Mouse (Mus musculus) thymus, adult 18-20 months (tissue): ENCODE measurements around the gene Vps13a.
A peak's percentile ranks its signal among the peaks of the same experiment; 100 is the strongest.
"Not testable (repeated sequence)": the region's sequence is repeated elsewhere in the genome, so short reads cannot be mapped to it uniquely, and the experiment has no call there.

Source experiments
- DNase-seq, 2 experiments: peaks; one replicate each; pipeline ENCODE4 v3.0.0; 2022; ENCODE audit warnings: mixed read lengths in 2 of 2

The Vps13a gene

DNA sequence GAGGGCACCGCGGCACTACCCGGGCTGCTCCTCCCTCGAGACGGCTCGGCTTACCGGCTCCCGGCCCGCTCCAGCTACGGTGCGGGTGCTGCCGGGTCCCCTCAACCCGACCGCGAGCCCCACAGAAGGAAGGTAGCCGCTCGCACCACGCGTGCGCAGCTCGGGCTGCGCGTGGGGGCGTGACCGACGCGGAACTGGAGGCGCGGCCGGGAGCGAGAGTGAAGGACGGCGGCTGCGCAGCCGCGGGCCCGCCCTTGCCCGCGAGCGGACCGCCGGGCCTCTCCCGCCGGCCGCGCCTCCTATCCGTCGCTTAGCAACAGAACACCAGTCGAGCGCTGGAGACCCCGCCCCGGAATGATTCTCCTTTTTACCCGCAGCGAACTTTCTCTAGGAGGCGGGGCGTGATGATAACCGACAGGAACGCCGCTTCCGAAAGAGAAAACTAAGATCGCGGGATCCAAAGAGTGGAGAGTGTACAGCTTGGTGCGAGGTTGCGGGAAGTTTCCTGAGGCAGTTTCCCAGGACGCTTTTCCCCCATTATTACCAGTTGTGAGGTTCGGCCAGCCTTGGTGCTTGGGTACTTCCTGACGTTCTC, at the start of gene Vps13a:
TSS of gene Vps13a (minus strand) at position 144 of the 595 bp plus-strand sequence.
- DNase-seq = peak; percentile 87 to 94

DNA sequence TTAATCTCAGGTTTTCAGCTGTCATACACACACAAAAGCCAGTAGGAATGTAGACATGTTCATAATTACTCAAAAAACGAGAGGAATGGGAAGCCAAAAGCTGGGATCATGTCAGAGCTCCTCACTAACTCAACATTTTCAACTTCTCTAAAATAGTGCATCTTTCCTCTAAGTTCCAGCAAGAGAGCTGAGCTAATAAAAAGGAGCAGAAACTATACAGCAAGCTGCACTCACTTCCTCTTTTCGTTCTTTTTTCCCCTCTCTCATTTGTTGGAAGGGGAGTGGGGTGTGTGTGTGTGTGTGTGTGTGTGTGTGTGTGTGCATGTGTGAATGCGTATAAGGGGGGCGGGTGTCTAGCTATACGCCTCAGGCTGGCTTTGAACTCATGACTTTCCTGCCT, 46.9 kb upstream of the Vps13a start:
- DNase-seq = no peak

DNA sequence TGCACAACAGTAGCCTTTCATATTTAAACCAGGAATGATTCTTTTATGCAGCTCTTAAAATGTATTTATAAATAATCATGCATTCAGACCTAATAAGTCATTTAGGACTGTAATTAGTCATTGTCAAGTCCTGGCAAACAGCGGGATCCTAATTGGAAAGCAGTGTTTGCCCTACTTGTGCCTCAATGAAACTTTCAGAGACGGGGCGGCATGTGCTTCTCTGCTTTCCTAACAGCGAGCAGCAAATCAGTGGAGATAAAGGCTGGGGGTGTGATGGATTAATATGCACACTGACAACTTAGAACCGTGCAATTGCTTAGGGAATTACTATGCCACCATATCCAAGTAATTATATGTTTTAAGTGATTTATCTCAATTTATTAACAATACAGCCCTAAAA, 44.5 kb upstream of the Vps13a start:
- no peak for DNase-seq

DNA sequence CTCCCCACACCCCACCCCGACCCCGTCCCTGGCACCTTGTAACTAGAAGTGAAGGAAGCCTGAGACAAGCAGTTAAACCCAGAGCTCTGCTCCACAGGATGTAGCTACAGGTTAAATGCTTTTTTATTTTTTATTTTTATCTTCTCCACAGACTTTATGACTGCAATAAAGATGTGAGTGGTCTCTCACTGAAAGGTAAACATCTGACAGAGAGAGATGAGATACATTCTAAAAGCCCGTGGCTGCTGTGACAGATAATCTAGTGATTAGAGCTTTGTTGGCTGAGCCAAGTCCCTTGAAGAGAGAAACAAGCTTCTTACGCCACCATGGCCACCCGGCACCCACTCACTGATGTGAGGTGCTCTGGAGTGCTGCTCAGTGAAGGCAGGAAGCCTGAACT, 34.1 kb upstream of the Vps13a start:
- no peak for DNase-seq

DNA sequence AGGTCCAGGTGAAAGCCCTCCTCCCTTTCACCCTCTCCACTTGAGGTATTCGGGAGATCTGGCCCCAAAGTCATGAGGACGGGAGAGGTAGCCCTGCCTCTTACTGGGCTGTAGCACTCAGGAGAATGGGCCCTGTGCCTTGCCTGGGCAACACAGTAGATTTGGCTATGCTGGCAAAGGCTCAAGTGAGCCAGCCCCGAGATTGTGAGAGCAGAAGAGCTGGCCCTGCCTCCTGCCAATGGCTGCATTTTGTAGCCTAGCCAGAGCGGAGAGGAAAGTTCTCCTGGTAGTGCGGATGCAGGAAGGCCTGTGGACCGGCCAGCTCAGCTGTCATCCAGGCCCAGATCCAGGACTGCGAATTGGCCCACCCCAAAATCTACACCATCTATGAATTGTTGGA, 32.6 kb upstream of the Vps13a start:
- no peak for DNase-seq

DNA sequence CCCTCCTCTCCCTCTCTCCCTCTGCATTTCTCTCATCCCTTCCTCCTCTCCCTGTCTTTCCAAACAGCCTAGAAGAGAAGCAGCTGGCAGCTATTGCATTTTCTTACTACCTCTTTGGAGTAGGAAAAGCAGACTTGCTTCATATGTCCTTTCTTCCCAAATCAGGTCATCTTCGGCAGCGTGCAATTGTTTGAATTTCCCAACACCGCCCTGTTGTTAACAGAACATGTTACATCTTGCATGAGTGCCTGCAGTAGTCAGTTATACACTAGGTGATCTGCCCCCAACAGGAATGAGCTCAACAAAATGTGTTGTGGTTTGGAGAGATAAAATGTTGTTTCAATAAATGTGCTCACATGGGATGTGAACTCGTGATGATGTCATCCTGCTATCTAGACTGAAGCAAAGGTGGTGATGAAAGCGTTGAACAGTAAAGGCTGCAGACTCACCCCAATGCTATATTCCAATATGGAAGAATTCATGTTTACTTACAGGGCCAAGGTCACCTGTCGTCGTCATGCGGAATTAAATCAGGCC, 31.4 kb upstream of the Vps13a start:
- no peak for DNase-seq

DNA sequence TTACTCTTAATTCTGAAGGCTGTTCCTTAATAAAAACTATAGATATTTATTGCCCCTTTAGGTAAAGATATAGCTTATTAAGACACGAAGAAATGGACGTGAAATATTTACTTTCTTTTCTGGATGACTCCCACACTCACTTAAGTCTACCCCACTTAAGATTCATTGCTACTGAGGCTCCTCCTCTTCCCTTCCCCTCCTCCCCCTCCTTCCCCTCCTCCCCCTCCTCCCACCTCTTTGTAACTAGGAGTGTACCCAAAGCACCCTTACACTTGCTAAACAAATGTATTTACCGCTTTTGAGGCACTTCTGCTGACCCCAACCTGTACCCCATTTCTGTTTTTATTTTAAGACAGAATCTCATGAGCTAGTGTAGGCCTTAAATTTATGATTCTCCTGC, 24.4 kb upstream of the Vps13a start:
- DNase-seq = no peak

DNA sequence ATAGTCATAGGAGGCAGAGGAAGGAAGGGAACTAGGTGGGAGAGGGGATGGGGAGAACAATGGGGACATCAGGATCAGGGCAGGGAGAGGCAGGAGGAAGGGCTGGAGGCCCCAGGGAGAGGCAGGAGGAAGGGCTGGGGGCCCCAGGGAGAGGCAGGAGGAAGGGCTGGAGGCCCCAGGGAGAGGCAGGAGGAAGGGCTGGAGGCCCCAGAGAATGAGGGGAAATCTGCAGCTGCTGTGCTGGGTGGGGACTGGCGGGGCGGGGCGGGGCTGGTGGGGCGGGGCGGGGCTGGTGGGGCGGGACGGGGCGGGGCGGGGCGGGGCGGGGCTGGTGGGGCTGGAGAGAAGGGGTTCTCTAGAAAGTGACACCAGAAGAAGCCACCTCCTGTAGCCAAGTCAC, 23.8 kb upstream of the Vps13a start:
- DNase-seq = no peak

DNA sequence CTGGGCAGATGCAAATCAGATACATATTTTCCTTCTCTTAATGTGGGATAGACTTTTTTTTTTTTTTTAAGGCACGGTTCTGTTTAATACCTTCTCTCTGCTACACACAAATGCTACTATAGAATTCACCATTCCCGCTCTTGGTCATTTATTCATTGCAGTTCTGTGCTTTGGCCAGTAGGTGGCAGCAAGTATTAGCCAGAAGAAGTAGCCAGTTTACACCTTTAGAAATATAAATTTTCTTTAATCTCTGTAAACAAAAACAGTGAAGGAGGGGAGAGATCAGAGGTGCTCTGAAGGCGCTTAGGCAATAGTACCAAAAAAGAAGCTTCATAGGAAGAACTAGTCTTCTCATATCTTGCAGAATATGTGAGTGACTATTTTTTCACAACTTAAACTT, 22.0 kb upstream of the Vps13a start:
- DNase-seq = no peak

DNA sequence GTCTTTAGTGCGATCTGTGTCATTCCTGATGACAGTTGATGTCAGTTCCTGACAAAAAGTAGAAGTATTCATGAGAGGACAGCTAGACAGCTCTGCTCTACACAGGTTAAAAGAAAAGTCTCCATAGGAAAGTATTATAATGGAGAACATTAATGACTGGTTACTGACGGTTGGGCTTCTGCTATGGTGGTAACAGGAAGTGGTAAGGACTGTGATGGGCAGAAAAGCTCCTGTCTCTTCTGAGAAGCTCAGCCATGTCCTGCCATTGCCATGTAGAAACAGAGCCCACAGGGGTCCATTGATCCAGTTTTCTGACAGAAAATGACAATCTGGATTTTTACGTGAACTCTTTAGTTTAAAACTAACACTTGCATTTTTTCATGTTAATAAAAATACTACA, 21.4 kb upstream of the Vps13a start:
- no peak for DNase-seq

DNA sequence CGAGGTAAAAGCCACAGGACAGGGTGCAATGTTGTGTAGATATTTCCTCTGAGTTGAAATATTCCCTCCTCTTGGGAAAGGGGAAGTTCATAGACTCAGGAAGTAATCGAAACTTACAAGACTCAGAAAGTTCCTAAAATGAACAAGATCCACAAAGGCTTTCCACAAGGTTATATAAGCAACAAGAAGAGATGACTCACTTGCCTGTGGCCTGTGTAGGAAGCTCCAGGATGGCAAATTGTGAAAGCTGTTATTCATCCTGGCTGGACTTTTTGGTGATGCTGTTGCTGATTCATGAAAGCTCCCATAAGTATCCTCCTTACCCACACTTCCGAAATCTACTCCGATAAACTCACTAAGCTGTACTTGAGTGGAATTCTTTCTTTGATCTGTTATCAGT, 17.2 kb upstream of the Vps13a start:
- DNase-seq = no peak

DNA sequence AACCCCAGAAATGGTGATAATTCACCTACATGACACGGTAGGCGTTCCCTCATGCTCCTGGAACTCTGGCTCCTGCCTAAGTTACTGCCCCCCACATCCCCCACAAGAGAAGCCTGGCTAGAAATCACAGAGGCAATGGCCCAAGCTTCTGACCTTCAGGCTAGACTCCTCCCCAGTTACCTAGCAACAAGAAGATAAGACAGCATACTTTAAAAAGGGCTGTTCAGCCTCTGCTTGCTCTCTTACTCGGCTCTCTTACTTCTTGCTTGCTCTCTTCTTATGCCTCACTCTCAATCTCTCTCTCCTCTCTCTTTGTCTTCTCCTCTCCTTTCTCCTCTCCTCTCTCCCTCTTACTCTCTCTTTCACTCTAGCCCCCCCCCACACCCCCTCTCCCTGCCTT, 13.8 kb upstream of the Vps13a start:
- DNase-seq = not testable (repeated sequence)

DNA sequence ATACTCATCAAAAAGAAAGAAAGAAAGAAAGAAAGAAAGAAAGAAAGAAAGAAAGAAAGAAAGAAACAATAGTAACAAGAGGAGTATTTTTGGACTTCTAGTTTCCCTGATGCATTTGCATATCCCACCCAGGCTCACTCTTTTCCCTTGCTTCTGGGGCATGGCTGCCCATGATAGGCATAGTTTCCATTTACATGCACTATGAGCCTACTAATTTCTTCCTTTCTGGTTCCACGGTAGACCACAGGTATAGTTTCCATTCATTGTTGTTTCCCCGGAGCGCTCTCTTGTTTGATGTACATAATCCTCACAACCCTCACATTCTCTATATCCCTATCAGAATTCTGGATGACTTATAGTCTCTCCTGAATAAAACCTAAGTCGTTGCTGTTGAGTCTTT, 9.2 kb upstream of the Vps13a start:
- DNase-seq = no peak

DNA sequence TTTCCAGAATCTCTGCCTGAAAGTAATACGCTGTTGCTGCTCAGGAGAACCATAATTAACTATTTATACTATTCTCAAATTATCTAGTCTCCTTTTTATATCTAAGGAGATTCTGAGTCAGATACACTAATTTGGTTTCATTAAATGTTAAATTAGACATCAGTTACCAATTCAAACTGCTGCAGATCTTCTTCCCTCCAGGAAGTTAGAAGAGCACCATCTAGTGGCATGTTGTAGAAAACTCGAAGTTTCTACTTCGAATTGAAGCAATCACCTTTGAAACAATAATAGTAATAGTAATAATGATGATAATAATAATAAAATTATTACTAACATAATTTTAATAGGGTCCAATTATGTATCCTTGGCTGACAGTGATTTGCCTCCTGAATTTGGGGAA, 4.1 kb upstream of the Vps13a start:
- no peak for DNase-seq

DNA sequence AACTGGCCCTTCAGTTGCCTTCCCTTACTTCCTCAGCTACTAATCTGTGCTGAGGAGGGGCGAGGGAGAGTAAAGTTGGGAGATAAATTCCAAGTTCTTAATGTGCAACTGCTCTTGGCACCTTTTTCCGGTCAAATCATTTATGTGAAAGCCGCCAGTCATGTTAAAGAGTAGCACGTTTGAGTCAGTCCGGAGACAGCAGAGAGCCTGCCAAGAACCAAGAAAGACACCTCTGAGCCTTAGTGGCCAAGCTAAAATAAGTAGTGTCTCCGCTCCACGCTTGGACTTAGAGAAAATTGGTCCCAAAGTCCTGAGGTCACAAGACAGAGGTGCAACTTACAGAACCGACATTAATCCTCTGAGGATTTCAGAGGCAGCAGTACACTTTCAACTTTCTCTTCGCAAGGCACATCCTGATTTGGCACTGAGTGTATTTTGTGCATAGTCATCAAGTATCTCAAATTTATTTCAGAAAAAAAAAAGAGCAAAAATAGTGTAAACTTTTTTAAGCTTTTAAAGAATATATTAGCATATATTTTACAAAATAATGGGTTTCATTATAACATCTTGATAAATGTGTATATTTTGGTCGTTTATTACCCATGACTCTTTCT, 780 bp upstream of the Vps13a start:
- no peak for DNase-seq

DNA sequence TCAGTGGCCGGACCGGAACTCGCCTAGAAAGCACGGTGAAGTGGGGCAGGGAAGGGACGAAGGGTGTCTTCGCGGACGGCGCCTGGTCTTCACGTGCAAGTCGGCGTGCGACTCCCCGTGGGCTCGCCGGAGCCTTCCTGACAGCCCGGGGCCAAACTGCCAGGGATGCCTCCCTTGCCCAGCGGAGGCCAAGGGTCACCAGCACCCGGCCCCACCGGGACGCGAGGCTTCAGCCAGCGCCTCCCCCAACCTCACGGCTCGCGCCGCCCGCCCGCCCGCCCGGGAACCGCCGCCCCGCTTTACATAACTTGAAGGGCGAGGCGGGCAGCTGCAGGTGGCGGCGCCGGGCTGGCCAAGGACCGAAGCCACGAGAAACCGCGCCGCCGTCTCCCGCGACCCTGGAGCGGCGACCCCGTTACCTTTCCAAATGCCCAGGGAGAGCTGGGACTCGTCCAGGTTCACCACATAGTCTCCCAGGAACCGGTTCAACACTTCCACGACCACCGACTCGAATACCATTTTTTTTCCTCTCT, 416 bp downstream of the Vps13a start:
- DNase-seq = peak; percentile 36 to 47

DNA sequence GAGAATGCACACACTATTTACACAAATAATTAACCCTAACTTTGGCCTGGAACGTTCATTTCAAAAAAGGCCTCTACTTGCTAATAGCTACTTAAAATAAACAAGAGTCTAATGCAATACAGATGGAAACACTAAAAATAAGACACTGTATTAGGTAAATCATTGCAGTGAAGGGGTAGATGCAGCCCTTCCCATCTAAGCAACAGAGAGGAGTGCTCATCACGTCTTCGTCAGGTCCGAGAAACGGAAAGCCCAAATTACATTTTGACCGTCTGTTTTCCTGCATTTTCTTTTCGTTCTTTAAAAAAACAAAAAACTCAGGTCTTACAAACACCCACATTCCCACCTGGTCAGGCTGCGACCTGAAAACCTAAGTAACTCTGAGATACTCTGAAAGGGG, 947 bp downstream of the Vps13a start:
- DNase-seq = no peak

DNA sequence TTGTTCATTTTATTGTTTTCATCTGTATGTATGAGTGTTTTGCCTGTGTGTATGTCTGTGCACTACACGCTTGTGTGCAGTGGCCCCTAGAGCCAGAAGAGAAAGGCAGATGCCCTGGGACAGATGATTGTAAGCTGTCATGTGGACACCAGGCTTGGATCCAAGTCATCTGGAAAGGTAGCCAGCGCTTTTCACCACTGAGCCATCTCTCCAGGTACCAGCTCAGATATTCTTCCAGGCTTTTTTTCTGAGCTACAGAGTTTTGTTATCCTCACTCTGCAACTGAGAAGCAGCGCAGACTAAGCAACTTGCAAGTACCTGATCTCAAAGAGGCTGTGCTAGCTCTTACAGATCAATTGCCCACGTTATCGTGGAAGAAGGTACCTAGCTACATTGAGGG, 1.5 kb downstream of the Vps13a start:
- DNase-seq = no peak

DNA sequence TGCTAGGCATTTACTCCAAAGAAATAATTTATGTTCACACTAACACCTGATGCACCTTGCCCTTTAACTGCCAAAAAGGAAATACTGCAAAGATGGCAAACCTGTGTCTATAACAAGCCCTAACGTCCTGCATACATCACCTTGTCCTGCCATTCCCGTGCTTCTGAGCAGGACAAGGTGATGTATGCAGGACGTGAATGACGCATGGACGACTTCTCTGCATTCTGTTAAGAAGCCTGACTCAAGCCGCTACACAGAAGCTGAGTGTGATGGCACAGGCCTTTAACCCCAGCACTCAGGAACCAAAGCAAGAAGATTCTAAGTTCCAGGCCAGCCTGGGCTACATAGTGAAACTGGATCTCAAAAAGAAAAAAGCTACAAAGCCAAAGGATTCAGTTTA, 2.2 kb downstream of the Vps13a start:
- DNase-seq = no peak

DNA sequence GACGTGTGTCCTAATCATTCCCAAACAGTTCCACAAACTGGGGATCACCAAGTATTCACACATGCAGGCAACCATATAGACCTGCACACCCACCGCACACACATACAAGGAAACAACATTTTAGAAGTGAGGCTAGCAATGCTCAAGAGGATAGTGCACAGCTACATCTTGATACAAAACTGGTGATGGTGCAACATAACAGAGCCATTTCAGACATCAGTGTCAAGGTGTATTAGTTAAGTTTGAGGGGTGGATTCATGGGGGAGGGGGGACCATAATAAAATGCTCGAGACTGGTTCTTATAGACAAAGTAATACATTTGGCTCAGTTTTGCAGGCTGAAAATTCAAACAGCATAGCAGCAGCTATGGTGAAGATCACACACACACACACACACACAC, 2.8 kb downstream of the Vps13a start:
- DNase-seq = no peak

DNA sequence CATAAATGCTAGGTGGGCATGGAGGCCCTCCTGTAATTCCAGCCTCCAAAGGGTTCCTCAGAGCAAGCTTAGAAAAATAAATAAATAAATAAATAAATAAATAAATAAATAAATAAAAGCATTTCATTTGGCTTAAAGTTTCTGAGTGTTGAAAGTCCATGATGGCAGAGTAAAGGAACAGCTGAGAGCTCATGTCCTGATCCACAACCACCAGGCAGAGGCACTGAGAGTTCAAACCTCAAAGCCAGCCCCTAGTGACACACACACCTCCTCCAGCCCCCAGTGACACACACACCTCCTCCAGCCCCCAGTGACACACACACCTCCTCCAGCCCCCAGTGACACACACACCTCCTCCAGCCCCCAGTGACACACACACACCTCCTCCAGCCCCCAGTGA, 3.3 kb downstream of the Vps13a start:
- not testable (repeated sequence) for DNase-seq

DNA sequence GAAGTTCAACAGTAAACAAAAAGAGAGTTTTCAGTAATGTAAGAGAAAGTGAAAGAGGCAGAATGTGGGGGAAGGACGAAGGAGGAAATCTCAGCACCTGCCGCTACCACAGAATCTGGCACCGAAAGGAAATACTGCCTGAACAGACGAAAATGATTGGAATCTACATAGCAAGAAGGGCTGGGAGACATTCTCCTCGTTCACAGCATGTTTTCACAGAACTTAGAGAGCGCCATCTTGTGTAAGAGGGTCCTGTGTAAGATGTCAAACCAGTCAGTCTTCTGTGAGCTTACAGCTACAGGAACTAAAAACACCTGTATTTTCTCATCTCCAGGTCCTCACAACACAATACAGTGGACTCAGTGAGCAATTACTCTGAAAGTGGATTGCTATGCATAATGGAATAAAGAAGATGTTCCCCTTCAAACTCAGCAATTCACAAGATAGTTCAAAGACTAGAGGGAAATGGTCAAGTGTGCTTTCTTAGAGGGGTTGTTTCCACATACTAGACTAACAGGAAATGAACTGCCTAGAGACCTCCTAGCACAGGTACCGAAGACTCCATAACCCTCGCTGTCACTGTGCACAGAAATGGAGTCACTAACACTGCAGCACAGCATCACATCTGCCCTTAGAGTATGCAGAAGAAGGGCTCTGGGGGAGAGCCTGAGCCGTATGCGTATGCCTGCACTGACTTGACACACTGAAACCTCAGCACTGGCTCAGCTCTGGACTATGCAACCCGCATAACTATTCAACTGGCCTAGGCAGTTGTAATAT, 7.3 kb downstream of the Vps13a start:
- no peak for DNase-seq

DNA sequence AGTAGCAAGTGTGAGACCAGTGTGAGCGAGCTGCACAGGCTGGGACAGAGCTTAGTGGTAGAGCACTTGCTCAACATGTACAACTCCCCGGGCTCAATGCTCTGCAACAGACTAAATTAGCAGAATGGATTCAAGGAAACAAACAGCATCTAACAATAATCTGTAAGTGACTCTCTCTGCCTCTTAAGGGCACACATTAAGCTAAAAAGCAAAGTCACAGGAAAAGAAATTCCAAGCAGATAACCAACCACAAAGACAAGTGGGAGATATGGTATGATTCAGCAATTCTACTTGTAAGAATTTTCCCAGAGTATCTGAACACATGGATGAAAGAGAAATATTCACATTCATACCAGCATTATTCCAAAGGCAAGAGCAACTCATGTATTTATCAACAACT, 13.3 kb downstream of the Vps13a start:
- no peak for DNase-seq

DNA sequence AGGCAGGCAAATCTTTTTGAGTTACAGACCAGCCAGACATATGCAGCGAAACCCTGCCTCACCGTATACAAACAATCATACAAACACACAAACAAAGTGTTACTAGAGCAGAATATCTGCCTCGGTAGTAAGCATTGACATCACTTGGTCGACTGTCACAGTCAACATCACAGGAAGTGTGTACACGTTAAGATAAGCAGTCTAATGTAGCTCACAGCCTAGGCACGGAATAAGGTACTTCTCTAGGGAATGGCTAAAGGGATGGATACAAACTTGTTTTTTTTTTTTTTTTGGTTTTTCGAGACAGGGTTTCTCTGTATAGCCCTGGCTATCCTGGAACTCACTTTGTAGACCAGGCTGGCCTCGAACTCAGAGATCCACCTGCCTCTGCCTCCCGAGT, 23.3 kb downstream of the Vps13a start:
- not testable (repeated sequence) for DNase-seq
